Mouse (Mus musculus) testis, postnatal 14 days (tissue): ENCODE results near the gene Sept9.

Source experiments
- DNase-seq: peaks from one replicate; pipeline ENCODE4 v3.0.0; 2021; ENCODE audit warnings: low spot score

Sept9 gene

DNA sequence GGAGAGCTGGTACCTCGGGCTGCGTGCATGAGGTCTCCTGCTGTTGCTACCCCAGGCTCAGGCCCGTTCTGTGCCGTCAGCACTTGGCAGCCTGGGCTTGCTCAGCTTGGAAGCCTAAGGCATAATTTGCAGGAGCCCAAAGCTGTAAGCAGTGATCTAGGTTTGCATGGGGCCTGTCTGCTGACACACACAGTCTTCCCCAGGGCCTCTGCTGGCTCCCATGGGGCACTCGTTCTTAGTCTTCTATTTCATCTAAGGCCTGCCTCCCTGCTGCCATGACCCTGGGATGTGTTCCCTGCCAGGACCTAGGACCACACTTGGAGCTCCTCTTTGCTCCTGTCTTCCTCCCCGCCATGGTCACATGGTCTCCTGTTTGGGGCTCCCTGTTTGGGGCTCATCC is 21.7 kb downstream of the Sept9 start:
- no peak for DNase-seq

DNA sequence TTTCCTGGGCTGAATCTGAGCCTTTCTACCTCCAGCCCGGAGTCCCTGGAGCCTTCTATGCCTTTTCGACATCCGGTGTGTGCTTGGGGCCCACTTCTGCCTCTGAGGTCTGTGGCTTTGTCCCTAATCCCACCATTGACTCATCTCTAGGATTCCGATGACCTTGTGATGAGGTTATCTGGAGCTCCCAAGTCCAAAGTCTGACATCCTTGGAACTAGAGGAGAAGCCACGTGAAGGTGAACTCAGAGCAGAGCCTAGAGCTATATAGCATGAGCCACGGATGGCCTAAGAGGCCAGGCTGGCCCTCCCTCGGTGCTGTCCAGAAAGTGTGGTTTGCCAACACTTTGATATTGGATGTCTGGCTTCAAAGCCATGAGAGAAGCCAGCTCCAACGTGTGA is 23.4 kb downstream of the Sept9 start:
- no peak for DNase-seq

DNA sequence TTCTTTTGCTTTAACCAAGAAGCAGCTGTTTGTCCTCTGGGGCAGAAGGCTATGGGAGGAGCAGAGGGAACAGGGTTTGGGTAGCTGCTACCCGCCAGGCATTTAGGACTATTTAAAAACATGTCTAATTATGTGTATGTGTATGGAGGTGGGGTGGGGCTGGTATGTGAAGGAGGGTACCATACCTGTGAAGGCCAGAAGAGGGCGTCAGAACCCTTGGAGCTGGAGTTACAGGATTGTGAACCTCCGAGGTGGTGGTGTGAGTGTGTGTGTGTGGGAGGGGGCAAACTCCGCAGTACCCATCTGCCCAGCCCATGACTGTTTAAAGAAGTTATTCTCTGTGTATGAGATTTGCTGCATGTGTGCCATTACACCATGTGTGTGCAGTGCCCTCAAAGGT is 25.3 kb downstream of the Sept9 start:
- no peak for DNase-seq

DNA sequence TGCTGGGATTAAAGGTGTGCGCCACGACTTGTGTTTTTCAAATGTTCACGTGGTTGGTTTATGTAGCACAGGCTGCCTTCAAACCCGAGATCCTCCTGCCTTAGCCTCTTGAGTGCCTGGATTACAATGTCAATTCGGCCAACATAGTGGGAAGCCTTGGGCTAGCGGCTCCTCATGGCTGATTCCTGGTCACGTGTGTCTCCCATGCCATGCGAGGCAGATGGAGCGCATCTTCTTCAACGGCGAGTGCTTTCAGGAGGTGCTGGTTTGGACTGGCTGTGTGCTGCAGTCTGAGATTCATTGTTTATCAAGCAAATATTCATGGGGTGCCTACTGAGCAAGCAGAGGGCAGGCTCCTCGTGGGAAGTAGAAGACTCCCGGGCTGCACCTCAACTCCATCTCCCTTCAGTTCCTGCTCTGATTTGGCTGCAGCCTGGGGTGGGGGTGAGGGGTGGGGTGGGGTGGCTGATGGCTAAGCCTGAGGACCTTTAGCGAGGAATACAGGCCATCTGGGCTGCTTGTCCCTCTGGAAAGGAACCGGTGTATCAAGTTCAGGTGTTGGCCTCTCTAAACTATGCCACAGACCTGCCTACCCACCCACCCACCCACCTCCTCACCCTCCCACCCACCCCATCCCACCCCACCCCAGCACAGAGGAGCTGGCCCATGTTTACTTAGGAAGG is 26.2 kb downstream of the Sept9 start:
- no peak for DNase-seq

DNA sequence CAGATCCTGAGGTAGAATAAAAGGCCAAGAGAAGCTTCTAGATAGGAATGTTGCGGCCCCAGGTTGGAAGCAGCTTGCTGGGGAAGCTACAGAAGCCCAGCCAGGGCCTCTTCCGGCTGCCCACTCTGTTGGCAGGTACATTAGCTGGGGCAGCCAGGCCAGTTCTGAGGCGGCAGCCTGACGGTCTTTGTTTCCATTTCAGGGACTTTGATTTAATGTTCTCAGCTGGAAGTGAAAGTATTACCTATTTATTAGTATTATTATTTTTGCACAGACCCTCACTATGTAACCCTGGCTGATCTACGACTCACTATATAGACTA is 26.7 kb downstream of the Sept9 start:
- DNase-seq = no peak

DNA sequence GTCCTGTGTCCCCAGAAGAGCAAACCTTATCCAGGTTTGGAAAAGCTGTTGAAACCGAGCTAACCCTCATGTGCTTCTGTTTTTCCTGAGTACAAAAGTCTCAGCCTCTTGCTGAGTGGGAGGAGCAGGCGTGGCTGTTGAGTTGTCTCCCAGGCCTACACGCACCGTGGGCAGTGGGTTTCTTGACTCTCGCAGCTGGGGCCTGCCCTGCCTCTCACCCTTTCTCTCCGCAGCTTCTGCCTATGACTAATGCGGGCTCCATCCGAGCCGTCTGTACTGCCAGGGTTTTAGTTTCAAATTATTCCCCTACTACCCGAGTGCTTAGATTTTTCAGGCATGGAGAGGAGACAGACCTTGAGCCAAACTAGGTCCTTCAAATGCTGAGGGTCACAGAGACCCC is 28.7 kb downstream of the Sept9 start:
- no peak for DNase-seq

DNA sequence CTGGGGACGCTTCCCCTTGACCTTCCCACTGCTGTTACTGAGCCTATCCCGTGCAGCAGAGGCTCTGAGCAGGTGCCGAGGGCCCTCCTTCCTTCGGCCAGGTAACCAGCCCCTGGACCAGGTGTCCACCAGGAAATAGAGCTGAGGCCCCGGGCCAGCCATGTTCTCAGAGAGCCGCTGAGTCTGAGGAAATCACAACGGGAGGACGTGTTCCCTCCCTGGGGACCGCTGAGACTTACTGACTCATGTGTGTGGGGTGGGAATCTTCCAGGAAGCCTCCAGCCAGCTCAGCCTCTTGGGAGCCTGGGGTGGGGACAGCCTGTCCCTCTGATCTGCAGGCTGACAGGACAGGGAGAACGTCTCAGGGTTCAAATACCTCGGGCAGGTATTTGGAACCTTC is 32.1 kb downstream of the Sept9 start:
- DNase-seq = peak; percentile 59

DNA sequence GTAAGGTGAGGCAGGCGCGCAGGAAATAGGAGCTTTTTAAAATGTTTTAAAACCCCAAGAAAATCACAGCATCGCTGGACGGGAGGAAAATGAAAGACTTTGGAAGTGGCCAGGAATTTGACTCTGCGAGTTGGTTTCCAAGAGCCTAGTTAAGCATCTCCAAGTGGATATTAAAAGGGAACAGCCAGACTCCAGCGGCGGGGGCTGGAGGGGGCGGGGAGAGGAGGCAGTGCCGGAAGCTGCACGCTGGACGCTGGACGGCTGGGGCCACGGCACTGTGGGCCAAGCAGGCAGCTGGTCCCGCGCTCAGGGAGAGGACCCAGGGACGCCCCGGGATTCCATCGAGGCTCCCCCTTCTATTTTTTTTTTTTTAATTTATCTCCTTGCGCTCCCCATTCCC is 32.6 kb downstream of the Sept9 start:
- DNase-seq = peak; percentile 79

DNA sequence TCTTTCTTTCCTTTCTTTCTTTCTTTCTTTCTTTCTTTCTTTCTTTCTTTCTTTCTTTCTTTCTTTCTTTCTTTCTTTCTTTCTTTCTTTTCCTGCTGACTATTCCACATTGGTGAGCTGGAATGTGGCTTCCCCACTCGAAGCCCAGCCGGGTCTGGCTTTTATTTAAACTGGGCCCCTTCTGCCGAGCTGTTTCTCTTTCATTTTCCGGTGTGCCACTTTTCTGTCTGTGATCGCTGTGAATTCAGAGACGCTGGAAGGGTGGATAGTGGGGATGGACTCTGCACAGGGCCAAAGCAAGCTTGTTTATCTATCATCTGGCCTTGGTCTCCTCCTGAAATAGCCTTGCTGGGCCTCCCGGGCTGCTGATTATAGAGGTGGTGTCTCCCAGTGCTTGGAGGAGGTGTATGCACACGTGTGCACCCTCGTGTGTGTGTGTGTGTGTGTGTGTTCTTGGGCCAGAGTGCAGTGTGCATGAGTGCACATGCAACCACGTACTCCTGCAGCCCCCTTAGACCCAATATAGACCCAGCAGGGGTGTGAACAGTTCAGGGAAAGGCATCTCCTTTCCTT is 33.5 kb downstream of the Sept9 start:
- peak; percentile 56 for DNase-seq

DNA sequence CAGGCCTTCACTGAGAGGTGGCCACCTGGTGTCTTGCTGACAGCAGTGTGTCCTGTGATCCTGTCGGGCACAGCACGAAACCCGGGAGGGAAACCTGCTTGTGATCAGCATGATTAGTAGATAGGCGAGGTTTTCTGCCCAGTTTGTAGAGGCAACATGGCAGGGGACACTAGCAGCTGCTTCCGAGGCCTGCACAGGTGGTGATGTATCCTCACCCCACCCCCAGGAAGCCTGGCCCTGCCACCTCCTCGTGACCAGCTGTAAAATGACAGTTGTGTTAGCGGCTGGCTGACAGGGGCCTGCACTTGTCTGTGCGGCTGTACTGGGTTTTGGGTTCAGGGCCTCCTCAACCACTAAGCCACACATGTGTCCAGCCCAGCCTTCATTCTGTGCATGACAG is 34.4 kb downstream of the Sept9 start:
- DNase-seq = no peak

DNA sequence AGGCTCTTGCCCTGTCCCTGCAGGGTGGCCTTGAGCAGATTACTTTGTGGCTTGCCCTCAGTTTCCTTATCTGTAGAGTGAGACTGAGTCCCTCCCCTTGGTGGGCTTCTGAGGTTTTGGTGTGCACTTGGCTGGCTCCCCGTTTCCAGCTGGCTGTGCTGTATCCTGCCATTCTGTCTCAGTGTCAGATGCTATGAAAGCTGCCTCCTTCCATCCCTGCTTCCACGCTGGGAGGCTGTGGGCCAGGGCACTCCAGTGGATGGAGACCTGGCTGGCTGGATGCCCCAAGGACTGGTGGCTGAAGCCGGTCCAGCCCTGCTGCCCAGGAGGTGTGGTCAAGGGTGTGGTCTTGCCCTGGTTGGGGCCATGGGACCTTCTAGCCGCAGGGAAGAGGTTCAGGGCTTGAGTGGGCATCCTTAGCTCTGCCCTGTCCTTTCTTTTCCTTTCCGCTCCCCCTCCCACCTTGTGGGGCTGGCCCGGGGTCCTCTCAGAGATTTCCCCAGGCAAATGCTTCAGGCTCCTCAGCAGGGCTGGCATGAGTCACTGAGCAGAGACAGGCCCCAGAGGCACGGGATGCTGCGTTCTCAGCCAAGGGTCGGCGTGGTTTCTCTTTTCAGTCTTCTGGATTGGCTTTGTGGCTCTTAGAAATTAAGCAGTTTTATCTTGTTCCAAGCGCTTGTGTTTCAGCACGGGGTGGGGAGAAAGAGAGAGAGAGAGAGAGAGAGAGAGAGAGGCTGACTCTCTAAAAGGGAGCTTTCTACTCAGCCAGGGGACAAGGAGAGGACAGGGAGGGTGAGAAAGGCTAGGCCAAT is 35.8 kb downstream of the Sept9 start:
- DNase-seq = peak; percentile 55

DNA sequence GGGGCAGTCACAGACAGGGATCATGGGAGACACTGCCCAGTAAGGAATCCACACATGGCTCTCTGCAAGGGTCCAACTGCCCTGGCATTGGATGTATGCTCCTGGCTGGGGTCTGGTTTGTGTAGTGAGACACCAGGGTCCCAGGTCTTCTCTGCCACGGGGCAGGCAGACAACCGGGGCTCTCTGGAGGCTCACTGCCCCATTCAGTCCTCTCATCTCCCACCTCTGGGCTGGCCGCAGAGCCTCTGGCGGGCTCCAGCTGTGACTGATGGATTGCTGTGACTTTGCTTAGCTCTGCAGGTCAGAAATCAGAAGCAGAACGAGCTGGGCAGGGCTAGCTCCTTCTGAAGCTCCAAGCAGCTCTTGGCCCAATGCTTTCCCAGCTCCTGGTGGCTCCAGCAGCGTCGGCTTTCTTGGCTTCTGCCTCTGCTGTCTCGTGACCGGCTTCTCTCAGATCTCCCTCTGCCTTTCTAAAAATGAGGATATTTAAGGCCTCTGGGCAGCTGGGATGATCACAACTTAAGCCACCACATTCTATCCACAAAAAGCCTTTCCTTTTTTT is 36.5 kb downstream of the Sept9 start:
- no peak for DNase-seq

DNA sequence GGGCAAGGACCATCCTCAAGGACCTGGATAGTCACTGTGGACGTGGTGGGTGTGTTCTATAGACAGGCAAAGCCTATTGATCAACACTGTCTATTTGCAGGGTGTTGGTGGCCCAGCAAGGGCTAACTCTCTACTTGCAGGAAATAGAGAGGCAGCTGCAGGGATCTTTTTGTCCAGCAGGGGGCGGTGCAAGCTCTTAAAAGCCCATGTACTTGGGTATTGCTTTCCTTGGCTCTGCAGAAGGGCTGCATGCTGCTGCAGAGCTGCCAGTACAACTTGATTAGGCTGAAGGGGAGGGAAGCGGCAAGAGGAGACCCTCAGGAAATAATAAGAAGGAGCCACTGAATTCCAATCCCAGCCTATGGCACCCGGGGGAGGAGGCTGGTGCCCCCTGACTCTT is 38.7 kb downstream of the Sept9 start:
- DNase-seq = peak; percentile 78

DNA sequence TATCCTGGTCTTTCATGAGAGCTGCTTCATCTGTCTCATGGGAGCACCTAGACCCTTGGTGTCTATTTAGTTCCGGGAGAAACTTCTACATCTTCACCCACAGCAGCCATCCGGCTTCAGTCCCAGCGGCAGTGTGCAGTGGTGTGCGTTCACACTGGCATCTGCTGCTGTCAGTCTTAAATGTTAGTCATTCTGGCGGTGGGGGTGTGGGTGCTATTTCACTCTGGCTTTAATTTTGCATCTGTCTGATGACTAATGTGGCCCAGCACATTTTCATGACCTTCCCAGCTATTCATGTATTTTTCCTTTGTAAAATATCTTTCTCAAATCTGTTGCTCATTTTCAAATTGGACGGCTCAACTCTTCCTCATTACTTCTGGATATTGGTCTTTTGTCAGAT is 40.2 kb downstream of the Sept9 start:
- DNase-seq = no peak

DNA sequence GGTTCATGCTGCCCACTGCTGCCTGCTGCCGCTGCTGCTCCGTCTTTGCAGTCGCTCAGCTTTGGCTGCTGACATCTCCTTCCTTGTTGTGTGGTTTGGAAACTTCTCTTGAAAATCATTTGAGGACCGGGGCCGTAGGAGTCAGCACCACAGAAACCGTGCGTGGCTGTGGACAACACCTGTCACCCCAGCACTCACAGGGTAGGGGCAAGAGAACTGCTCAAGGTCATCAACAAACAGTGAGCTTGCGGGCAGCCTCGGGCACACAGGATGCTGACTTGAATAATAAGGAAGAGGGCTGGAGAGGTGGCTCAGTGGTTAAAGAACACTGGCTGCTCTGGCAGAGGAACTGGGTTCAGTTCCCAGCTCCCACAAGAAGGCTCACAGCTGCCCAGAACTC is 40.9 kb downstream of the Sept9 start:
- DNase-seq = no peak

DNA sequence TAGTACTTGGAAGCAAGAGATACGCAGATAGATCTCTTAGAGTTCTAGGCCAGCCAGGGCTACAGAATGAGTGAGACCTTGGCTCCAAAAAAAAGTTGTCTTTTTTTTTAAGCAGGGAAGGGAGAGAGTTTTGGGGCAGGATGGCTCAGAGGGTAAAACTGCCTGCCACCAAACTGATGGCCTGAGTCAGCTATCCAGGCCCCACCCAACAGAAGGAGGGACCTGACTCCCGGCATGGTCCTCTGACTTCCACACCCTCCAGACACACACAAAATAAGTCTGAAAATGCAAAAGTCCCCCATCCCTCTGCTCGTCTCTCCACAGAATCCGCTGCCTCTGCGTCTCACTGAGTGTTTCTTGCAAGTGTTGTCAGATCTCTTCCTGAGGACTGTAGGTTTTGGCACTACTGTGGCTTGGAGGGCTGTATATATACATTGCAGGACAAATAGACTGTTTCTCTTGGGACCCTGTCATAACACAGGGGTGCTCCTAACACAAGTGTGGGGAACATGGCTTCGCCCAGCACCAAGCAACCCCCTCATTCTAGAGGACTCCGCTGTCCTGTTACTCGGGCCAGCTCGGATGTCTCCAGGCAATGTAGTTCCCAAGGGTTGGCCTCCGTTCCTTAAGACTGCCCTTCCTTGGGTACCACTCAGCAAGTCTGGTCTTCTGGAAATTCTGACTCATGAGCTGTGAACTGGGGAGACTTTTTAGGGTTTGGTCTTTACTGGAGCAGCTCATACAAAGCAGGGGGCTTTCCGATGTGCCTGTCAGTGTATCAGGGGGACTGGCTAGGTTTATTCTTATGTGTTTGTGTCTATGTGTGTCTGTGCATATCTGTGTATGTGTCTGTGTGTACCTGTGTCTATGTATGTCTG is 41.6 kb downstream of the Sept9 start:
- DNase-seq = no peak

DNA sequence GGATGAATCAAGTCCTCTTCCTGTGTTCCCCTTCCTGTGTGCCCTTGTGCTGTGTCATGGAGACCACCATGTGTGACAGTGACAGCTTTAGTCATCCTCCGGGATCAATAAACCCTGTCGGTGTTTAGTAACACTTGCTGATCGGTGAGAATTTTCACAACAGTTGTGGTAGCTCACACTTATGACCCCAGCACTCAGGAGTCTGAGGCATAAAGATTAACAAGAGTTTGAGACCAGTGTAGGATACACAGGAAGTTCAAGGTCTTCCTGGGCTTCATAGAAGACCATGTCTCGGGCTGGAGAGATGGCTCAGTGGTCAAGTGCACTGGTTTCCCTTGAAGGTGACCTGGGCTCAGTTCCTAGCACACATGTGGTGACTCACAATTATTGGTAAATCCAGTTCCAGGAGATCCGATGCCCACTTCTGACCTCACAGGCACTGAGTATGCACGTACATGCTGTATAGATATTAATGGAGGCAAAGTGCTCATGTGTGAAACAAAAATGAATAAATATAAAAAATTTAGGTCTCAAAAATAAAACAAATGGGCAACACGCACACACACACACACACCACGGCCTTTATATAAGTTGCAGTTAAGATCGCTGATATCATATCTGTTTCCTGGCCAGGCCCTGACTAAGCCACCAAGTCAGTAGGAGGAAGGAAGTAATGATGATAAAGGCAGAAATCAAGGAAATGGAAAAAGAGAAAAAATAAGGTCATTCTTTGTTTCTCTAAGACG is 43.1 kb downstream of the Sept9 start:
- no peak for DNase-seq

DNA sequence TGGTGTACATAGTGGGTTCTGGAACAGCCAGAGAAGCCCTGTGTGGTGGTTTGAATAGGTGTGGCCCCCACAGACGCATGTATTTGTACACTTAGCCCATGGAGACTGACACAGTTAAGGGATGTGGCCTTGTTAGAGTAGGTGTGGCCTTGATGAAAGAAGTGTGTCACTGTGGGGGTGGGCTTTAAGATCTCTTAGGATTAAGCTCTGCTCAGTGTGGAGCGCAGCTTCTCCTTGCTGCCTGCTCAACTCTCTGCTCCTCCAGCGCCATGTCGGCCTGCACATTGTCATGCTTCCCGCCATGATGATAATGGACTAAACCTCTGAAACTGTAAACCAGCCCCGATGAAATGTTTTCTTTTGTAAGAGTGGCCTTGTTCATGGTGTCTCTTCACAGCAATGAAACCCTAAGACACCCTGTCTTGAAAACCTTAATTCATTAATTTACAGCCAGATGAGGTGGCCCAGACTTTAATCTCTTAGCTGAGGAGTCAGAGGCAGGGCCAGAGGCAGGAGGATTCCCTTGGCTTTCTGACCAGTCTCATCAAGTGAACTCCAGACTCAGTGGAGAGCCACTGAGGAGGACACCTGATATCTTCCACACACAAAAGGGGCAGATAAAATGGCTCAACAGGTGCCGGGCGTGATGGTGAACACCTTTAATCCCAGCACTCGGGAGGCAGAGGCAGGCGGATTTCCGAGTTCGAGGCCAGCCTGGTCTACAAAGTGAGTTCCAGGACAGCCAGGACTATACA is 44.3 kb downstream of the Sept9 start:
- no peak for DNase-seq

DNA sequence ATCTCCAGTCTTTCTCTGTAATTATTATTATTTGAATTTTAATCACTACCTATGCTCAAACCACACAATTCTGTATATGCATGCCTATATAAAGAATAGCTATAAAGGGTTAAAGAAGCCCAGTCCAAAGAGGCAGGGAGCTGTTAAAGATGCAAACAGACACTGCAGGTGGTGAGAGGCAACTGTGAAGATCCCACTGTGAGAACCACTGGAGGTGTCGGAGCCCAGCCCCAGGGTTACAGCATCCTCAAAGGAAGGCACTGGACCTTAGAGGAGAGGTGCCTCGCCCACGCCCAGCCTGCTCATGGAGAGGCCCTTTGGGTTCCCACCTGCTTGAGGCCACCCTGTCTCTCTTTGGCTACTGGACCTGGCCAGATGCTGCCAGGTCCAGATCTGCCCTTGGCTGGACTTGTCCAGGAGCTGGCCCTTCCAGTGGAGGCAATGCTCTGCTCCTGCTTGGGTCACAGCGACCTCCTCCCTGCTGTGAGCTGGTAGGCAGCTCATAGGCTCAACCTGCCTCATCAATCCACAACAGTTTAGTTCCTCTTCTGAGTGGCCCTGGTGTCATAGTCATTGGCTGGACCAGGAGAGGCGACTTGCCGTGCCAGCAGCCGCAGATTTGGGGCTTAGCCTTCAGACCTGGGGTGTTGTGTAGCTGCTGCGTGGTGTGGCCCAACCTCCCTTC is 45.7 kb downstream of the Sept9 start:
- DNase-seq = no peak

DNA sequence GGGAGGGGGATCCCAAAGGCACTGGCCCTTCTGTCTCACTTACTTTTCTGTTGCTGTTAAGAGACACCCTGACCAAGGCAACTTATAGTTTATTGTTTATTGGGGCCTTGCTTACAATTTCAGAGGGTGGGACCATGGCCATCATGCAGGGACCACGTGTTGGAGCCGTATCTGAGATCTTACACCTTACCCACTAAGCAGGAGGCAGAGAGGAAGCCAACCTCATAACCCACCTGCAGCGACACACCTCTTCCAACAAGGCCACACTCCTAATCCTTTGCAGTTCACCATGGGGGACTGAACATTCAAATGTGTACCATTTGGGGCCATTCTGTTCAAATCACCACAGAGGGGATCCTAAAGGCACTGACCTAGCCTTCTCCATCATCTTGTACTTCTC is 46.4 kb downstream of the Sept9 start:
- DNase-seq = no peak
